Mouse (Mus musculus) brain, embryonic 14.5 days (tissue): ENCODE results near the gene Pbx2.

Experiments
- CTCF ChIP-seq: fragments of 200-500 bp; IDR thresholded peaks from 2 replicates; pipeline ENCODE4 v1.5.1; 2012; ENCODE audit warnings: inconsistent platforms, mild to moderate bottlenecking, moderate library complexity, borderline replicate concordance; ENCODE audit not compliant: insufficient read depth, insufficient read length; ENCODE audit errors: extremely low read depth
- POLR2A ChIP-seq: fragments of 200-500 bp; IDR thresholded peaks from 2 replicates; pipeline ENCODE4 v1.6.1; 2012; ENCODE audit warnings: mild to moderate bottlenecking, inconsistent platforms, borderline replicate concordance; ENCODE audit not compliant: poor library complexity, insufficient read depth, insufficient read length, severe bottlenecking; ENCODE audit errors: extremely low read depth

GRCm38 (mm10) chr17:34607997-34608396, 16.9 kb downstream of the Pbx2 start:
- TF ChIP-seq CTCF (no peak), POLR2A (no peak)
